Mouse (Mus musculus) liver, embryonic 14.5 days (tissue): ENCODE measurements at regions not wholly inside any gene's neighbourhood (a gene's known extent, or its start where the extent isn't known, plus 50 kb on each side); places are given as distances from the start of the nearest gene placed in this dataset.

Experiments
- ATAC-seq: fragments of 200-750 bp; cut with Nextera tagmentation; 2 replicates; pipeline ENCODE4 v1.8.0; 2017; ENCODE audit warnings: moderate number of reproducible peaks, mild to moderate bottlenecking, moderate library complexity; ENCODE audit not compliant: insufficient read depth
- DNase-seq, 3 experiments: peaks; one replicate each; pipeline ENCODE4 v3.0.0-alpha.2; 2012 to 2013; ENCODE audit warnings: low read depth in 3 of 3, low spot score in 3 of 3
- H3K27ac ChIP-seq: fragments of 300-500 bp; sonication (generic); 2 replicates; pipeline ENCODE4 v1.5.1; 2014; ENCODE audit warnings: moderate library complexity, mild to moderate bottlenecking, control low read depth, inconsistent platforms
- H3K27me3 ChIP-seq: fragments of 300-500 bp; sonication (generic); 2 replicates; pipeline ENCODE4 v1.6.1; 2014; ENCODE audit warnings: mild to moderate bottlenecking, low read length, moderate library complexity; ENCODE audit not compliant: control insufficient read depth, insufficient read depth
- H3K36me3 ChIP-seq: fragments of 300-500 bp; sonication (generic); replicated peaks from 2 replicates; pipeline ENCODE4 v1.6.1; 2014; ENCODE audit warnings: low read depth; ENCODE audit not compliant: control insufficient read depth, insufficient read depth
- H3K4me1 ChIP-seq, 2 experiments: fragments of 200-500 bp in 1 of 2; fragments of 300-500 bp in 1 of 2; sonication (generic) in 1 of 2; replicated peaks; 2 replicates each; pipeline ENCODE4 v1.6.1; 2012 to 2014; ENCODE audit warnings: antibody characterized with exemption in 1 of 2, inconsistent platforms in 1 of 2, low read length in 1 of 2; ENCODE audit not compliant: control insufficient read depth in 2 of 2, insufficient read depth in 2 of 2
- H3K4me2 ChIP-seq: fragments of 300-500 bp; sonication (generic); 2 replicates; pipeline ENCODE4 v1.6.1; 2014; ENCODE audit warnings: low read depth, mild to moderate bottlenecking, control low read depth, moderate library complexity
- H3K4me3 ChIP-seq, 2 experiments: fragments of 200-500 bp in 1 of 2; fragments of 300-500 bp in 1 of 2; sonication (generic) in 1 of 2; 2 replicates each; pipeline ENCODE4 v1.5.1; 2012 to 2014; ENCODE audit warnings: low read depth in 2 of 2, low read length in 2 of 2, mild to moderate bottlenecking in 2 of 2, control low read depth in 1 of 2, inconsistent platforms in 1 of 2, moderate library complexity in 1 of 2; ENCODE audit not compliant: insufficient read depth in 1 of 2
- H3K9ac ChIP-seq: fragments of 300-500 bp; sonication (generic); replicated peaks from 2 replicates; pipeline ENCODE4 v1.6.1; 2014; ENCODE audit warnings: mild to moderate bottlenecking, control low read depth, moderate library complexity
- H3K9me3 ChIP-seq: fragments of 300-500 bp; sonication (generic); 2 replicates; pipeline ENCODE4 v1.6.1; 2016; ENCODE audit warnings: low read length, mixed read lengths; ENCODE audit not compliant: control insufficient read depth
- CTCF ChIP-seq: IDR thresholded peaks from 2 replicates; pipeline ENCODE4 v1.5.1; 2016; ENCODE audit warnings: antibody characterized with exemption, low read depth, control low read depth
- EP300 ChIP-seq: IDR thresholded peaks from 2 replicates; pipeline ENCODE4 v1.6.1; 2016; ENCODE audit warnings: antibody characterized with exemption, low read depth
- WGBS: fragments of 180-500 bp; shearing (Covaris S2); extraction: QIAGEN DNeasy Blood & Tissue Kit; methylation state at CpG from one replicate; pipeline ENCODE4 v1.1.7; 2014; ENCODE audit not compliant: insufficient replicate concordance; 5-methylcytosine and 5-hydroxymethylcytosine counted together

- no peak overlapping the region for H3K9ac ChIP-seq
- 24% methylated on average over 3 of the region's 3 CpGs for WGBS
Observed at GRCm38 (mm10) chr7:40389795-40390194, 508.3 kb upstream of the Vstm2b start.

GRCm38 (mm10) chr7:40390927-40391326 lies 507.2 kb upstream of the Vstm2b start:
- DNase-seq (no peak), ATAC-seq (no peak)
- H3K36me3 ChIP-seq = no peaks in the 10 kb centered on the region
- H3K27ac ChIP-seq = no peak overlapping the region
- WGBS = 18% methylated on average over 3 of the region's 3 CpGs
- no peaks in the 10 kb centered on the region for H3K27me3 ChIP-seq
- no peak overlapping the region for H3K9ac ChIP-seq
- H3K9me3 ChIP-seq = no peaks in the 10 kb centered on the region
- no peak overlapping the region for H3K4me2 ChIP-seq
- no peak for TF ChIP-seq CTCF
- TF ChIP-seq EP300 = no peak
- no peak overlapping the region for H3K4me3 ChIP-seq
- H3K4me1 ChIP-seq = no peaks in the 10 kb centered on the region

More at GRCm38 (mm10) chr7:40389795-40390194, 508.3 kb upstream of the Vstm2b start:
- H3K36me3 ChIP-seq = no peaks in the 10 kb centered on the region
- no peaks in the 10 kb centered on the region for H3K4me1 ChIP-seq
- H3K27ac ChIP-seq = no peak overlapping the region
- H3K4me3 ChIP-seq = no peak overlapping the region
- DNase-seq = no peak
- no peak overlapping the region for H3K4me2 ChIP-seq
- no peaks in the 10 kb centered on the region for H3K27me3 ChIP-seq
- H3K9me3 ChIP-seq = no peaks in the 10 kb centered on the region
- TF ChIP-seq CTCF (no peak), EP300 (no peak)
- no peak for ATAC-seq

- Histone ChIP-seq H3K9me3 (no peaks in the 10 kb centered on the region), H3K4me3 (no peak overlapping the region), H3K36me3 (no peaks in the 10 kb centered on the region), H3K4me1 (no peaks in the 10 kb centered on the region), H3K9ac (no peak overlapping the region), H3K4me2 (no peak overlapping the region), H3K27ac (no peak overlapping the region), H3K27me3 (no peaks in the 10 kb centered on the region)
- WGBS = 42% methylated on average over 3 of the region's 3 CpGs
- TF ChIP-seq EP300 (no peak), CTCF (no peak)
- ATAC-seq (no peak), DNase-seq (no peak)
Observed at GRCm38 (mm10) chr7:40391626-40392025, 506.5 kb upstream of the Vstm2b start.

GRCm38 (mm10) chr7:40392207-40392606 lies 505.9 kb upstream of the Vstm2b start:
- Histone ChIP-seq H3K4me2 (no peak overlapping the region), H3K9me3 (no peaks in the 10 kb centered on the region), H3K36me3 (no peaks in the 10 kb centered on the region), H3K4me1 (no peaks in the 10 kb centered on the region), H3K9ac (no peak overlapping the region), H3K27me3 (no peaks in the 10 kb centered on the region), H3K27ac (no peak overlapping the region), H3K4me3 (no peak overlapping the region)
- DNase-seq (no peak), ATAC-seq (no peak)
- WGBS = 62% methylated on average over 3 of the region's 3 CpGs
- TF ChIP-seq CTCF = no peak
- TF ChIP-seq EP300 = no peak

- H3K36me3 ChIP-seq = no peaks in the 10 kb centered on the region
- ATAC-seq = no peak
- no peaks in the 10 kb centered on the region for H3K27me3 ChIP-seq
- WGBS = 45% methylated on average over 1 of the region's 1 CpGs
- H3K9me3 ChIP-seq = no peaks in the 10 kb centered on the region
- H3K4me3 ChIP-seq = no peak overlapping the region
- H3K4me2 ChIP-seq = no peak overlapping the region
- no peak for DNase-seq
- no peak overlapping the region for H3K9ac ChIP-seq
- no peak overlapping the region for H3K27ac ChIP-seq
- no peaks in the 10 kb centered on the region for H3K4me1 ChIP-seq
- TF ChIP-seq CTCF (no peak), EP300 (no peak)
Observed at GRCm38 (mm10) chr7:40392699-40393098, 505.4 kb upstream of the Vstm2b start.
